Mouse (Mus musculus) E14TG2a.4 (cell line): ENCODE data around the gene Il6ra.

Source experiments
- CTCF ChIP-seq: conservative IDR thresholded peaks from 2 replicates; pipeline ENCODE4 v1.5.1; 2014; ENCODE audit warnings: low read length
- NANOG ChIP-seq: IDR thresholded peaks from 2 replicates; pipeline ENCODE4 v1.6.1; 2014; ENCODE audit warnings: borderline replicate concordance, low read length, mixed read lengths
- POU5F1 ChIP-seq: IDR thresholded peaks from 2 replicates; pipeline ENCODE4 v1.6.1; 2014; ENCODE audit warnings: low read length, borderline replicate concordance

DNA sequence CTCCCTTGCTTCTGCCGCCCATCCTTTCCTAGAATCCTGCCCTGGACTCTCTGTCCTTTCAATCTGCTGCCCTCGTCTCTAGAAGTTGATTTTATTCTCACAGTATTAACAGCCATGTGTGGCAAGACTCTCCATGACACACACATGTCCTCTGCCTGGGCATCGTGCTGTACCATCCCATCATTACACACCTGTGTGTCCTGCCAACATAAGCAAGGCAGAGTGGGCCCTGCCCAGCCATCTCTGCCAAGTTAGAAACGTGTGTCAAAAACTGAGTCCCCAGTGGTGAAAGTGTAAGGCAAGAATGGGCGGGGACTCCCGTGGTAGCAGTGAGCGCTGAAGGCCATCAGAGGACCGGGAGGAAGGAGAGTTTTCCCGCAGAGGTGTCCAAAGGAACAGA is 67.2 kb downstream of the Il6ra start:
- TF ChIP-seq CTCF (no peak), NANOG (no peak), POU5F1 (no peak)
